Mouse (Mus musculus) ES-E14 (cell line): ENCODE results near the gene Zfp865.

Source experiments
- CHD2 ChIP-seq: IDR thresholded peaks from 2 replicates; pipeline ENCODE4 v1.6.1; 2014; ENCODE audit warnings: mild to moderate bottlenecking, low read depth, low read length, inconsistent platforms
- HCFC1 ChIP-seq: IDR thresholded peaks from 2 replicates; pipeline ENCODE4 v1.6.1; 2012; ENCODE audit warnings: low read length, inconsistent platforms, borderline replicate concordance; ENCODE audit not compliant: insufficient read depth
- ZC3H11A ChIP-seq: IDR thresholded peaks from 2 replicates; pipeline ENCODE4 v1.6.1; 2012; ENCODE audit warnings: low read depth, mild to moderate bottlenecking, inconsistent platforms, low read length, borderline replicate concordance
- ZNF384 ChIP-seq: IDR thresholded peaks from 2 replicates; pipeline ENCODE4 v1.6.1; 2012; ENCODE audit warnings: low read depth, low read length, inconsistent platforms

- TF ChIP-seq HCFC1: no peak
- TF ChIP-seq ZC3H11A: no peak
- no peak for TF ChIP-seq ZNF384
- TF ChIP-seq CHD2: no peak
Observed at GRCm38 (mm10) chr7:5052931-5053343, 32.8 kb downstream of the Zfp865 start.
